Mouse (Mus musculus): Measurements from ENCODE around the gene Tuba3b. TPM values are rescaled to one million over a fixed set of nuclear protein-coding genes. Genes with fewer than 3 reads are reported as not detected.

Tuba3b gene
- not detected for polyA plus RNA-seq (2014; fragmentation: Illumina TruSeq; extraction: RNeasy Lipid Tissue Mini Kit (QIAGEN cat#74804); ENCODE audit: low read depth, low replicate concordance)

DNA sequence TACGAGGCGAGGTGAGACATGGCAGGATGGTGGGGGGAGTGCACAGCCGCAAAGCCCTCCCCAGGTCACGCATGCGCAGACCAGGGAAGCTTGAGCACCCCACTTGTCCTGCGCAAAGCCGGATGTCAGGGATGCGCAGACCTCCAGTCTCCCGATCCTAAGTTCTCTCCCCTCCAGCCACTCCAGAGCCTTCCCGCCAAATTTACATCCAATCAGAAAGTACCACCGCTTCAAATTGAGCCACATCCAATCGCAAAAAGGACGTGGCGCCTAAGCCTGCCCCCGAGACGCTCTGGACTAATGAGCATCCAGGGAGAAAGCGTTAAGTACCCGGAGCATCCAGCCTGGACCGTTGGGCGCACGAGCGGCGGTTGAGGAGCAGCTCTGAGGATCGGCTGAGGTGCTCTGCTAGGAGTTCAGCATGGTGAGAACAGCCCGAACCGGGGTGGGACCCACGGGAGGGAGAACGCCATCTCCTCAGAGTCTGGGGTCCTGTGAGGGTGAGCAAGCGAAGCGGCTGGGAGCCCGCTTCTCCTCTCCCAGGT lies at the start of gene Tuba3b:
Gene Tuba3b (plus strand): TSS at position 92 of the 545 bp plus-strand sequence.

DNA sequence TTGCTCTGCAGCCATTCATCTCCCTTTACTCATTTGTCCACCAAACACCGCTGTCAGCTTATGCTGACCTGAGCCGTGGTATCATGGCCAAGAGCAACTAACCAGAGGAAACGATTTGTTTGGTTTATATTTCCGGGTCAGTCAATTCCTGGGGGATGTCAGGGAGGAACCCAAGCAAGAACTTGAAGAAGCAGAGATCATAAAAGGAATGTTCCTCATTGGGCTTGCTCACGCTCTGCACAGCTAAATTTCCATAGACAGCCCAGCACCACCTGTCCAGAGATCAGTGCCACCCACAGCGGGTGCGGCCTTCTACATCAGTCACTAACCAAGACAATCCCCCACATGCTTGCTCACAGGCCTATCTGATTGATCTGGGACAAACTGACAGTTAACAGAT lies 1.3 kb upstream of the Tuba3b start, which contains the start of gene Lmntd1:
Gene Lmntd1 (minus strand): TSS at position 101 of the 400 bp plus-strand sequence.

Other genes starting within 250 kb of the Tuba3b start
- not detected for gene Lmntd1, start 1.4 kb upstream of the Tuba3b start, polyA plus RNA-seq (2014; fragmentation: Illumina TruSeq; extraction: RNeasy Lipid Tissue Mini Kit (QIAGEN cat#74804); ENCODE audit: low read depth, low replicate concordance)
- gene Rassf8, start 131.0 kb downstream of the Tuba3b start, polyA plus RNA-seq (2014; fragmentation: Illumina TruSeq; extraction: RNeasy Lipid Tissue Mini Kit (QIAGEN cat#74804); ENCODE audit: low read depth, low replicate concordance): 23.7 TPM
- 0.08 TPM for gene Bhlhe41, start 249.8 kb downstream of the Tuba3b start, polyA plus RNA-seq (2014; fragmentation: Illumina TruSeq; extraction: RNeasy Lipid Tissue Mini Kit (QIAGEN cat#74804); ENCODE audit: low read depth, low replicate concordance)

All from liver, adult 10 weeks (tissue).